Mouse (Mus musculus) lung, embryonic 14.5 days (tissue): Measurements from ENCODE around the gene Atg4a. TPM values are rescaled to one million over a fixed set of nuclear protein-coding genes. Genes with fewer than 3 reads are reported as not detected.

ENCODE experiments used
- ATAC-seq: fragments of 200-750 bp; cut with Nextera tagmentation; 2 replicates; pipeline ENCODE4 v1.8.0; 2017; ENCODE audit warnings: mild to moderate bottlenecking, moderate TSS enrichment, moderate library complexity; ENCODE audit not compliant: insufficient read depth
- DNase-seq: peaks from one replicate; pipeline ENCODE4 v3.0.0-alpha.2; 2015
- H3K27ac ChIP-seq: fragments of 300-500 bp; sonication (generic); 2 replicates; pipeline ENCODE4 v1.5.1; 2014; ENCODE audit warnings: low read depth, mild to moderate bottlenecking, moderate library complexity
- H3K27me3 ChIP-seq: fragments of 300-500 bp; sonication (generic); 2 replicates; pipeline ENCODE4 v1.6.1; 2014; ENCODE audit warnings: low read length, control low read depth; ENCODE audit not compliant: insufficient read depth
- H3K36me3 ChIP-seq: fragments of 300-500 bp; sonication (generic); 2 replicates; pipeline ENCODE4 v1.6.1; 2014; ENCODE audit warnings: control low read depth; ENCODE audit not compliant: insufficient read depth
- H3K4me1 ChIP-seq: fragments of 300-500 bp; sonication (generic); 2 replicates; pipeline ENCODE4 v1.6.1; 2014; ENCODE audit warnings: antibody characterized with exemption, control low read depth; ENCODE audit not compliant: insufficient read depth
- H3K4me2 ChIP-seq: fragments of 300-500 bp; sonication (generic); 2 replicates; pipeline ENCODE4 v1.6.1; 2014; ENCODE audit warnings: mild to moderate bottlenecking
- H3K4me3 ChIP-seq: fragments of 300-500 bp; sonication (generic); 2 replicates; pipeline ENCODE4 v1.5.1; 2014; ENCODE audit warnings: low read depth, low read length
- H3K9ac ChIP-seq: fragments of 300-500 bp; sonication (generic); 2 replicates; pipeline ENCODE4 v1.6.1; 2014
- H3K9me3 ChIP-seq: fragments of 300-500 bp; sonication (generic); 2 replicates; pipeline ENCODE4 v1.6.1; 2016; ENCODE audit warnings: low read depth, low read length, control low read depth
- CTCF ChIP-seq: IDR thresholded peaks from 2 replicates; pipeline ENCODE4 v1.5.1; 2016; ENCODE audit warnings: antibody characterized with exemption, low read depth
- WGBS: fragments of 180-500 bp; shearing (Covaris S2); extraction: QIAGEN DNeasy Blood & Tissue Kit; methylation state at CpG from one replicate; pipeline ENCODE4 v1.1.7; 2014; 5-methylcytosine and 5-hydroxymethylcytosine counted together
- polyA plus RNA-seq: library from polyadenylated mRNA; unstranded; fragments of >200 nt; fragmentation: Nextera tagmentation; extraction: Ambion mirVana; gene quantifications from 2 replicates; pipeline ENCODE4 v1.2.1, GENCODE M21; 2014

The Atg4a gene
- polyA plus RNA-seq, 1 experiment from 2014 or later: 18.2 TPM

- H3K9ac ChIP-seq: peak overlapping the region; percentile 36
- WGBS: 15% methylated on average over 5 of the region's 5 CpGs
- H3K27me3 ChIP-seq: no peaks in the 10 kb centered on the region
- peak overlapping the region; percentile 66 for H3K4me2 ChIP-seq
- peak overlapping the region; percentile 45 for H3K4me3 ChIP-seq
- no peak for DNase-seq
- ATAC-seq: no peak
- no peaks in the 10 kb centered on the region for H3K9me3 ChIP-seq
- no peaks in the 10 kb centered on the region for H3K36me3 ChIP-seq
- TF ChIP-seq CTCF: peak; percentile 4; the same call in 1 of the 2 replicates
- H3K27ac ChIP-seq: no peak overlapping the region
- no peaks in the 10 kb centered on the region for H3K4me1 ChIP-seq
These were observed 252 bp downstream of the Atg4a start for GRCm38 (mm10) chrX:140956959-140957358.

DNA sequence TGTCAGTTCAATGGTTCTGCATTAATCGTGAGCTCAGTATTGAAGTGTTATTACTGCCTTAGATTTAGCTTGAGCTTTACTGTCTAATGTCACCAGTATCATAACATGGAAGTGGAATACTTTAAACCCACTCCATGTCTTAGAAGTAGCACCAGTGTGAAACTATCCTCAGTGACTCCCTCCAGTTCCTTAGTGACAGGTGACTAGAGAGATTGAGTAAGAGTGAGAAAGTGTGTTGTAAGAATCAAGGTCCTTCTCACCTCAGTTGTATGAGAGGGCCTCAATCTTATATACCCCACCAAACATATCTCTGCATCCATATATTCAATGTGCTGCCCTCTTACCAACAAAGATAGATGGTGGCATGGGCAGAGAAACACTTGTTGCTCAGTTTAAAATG is 22.2 kb downstream of the Atg4a start:
- Histone ChIP-seq H3K9me3 (no peaks in the 10 kb centered on the region), H3K36me3 (no peaks in the 10 kb centered on the region), H3K27me3 (no peaks in the 10 kb centered on the region), H3K27ac (no peak overlapping the region), H3K9ac (no peak overlapping the region), H3K4me2 (no peak overlapping the region), H3K4me3 (no peak overlapping the region), H3K4me1 (no peaks in the 10 kb centered on the region)
- WGBS: 87% methylated on average over 1 of the region's 1 CpGs
- DNase-seq (no peak), ATAC-seq (no peak)
- TF ChIP-seq CTCF: no peak

- no peak for ATAC-seq
- no peak overlapping the region for H3K9ac ChIP-seq
- H3K4me1 ChIP-seq: no peaks in the 10 kb centered on the region
- H3K9me3 ChIP-seq: no peaks in the 10 kb centered on the region
- no peaks in the 10 kb centered on the region for H3K27me3 ChIP-seq
- H3K4me2 ChIP-seq: no peak overlapping the region
- H3K4me3 ChIP-seq: no peak overlapping the region
- H3K36me3 ChIP-seq: no peaks in the 10 kb centered on the region
- 75% methylated on average over 2 of the region's 2 CpGs for WGBS
- no peak for TF ChIP-seq CTCF
- peak; percentile 40 for DNase-seq
- no peak overlapping the region for H3K27ac ChIP-seq
These were observed 22.8 kb downstream of the Atg4a start for GRCm38 (mm10) chrX:140979546-140979945.

GRCm38 (mm10) chrX:140980163-140980562 is 23.5 kb downstream of the Atg4a start:
- Histone ChIP-seq H3K9me3 (no peaks in the 10 kb centered on the region), H3K4me2 (no peak overlapping the region), H3K27ac (no peak overlapping the region), H3K27me3 (no peaks in the 10 kb centered on the region), H3K4me1 (no peaks in the 10 kb centered on the region), H3K9ac (no peak overlapping the region), H3K4me3 (no peak overlapping the region), H3K36me3 (no peaks in the 10 kb centered on the region)
- no peak for TF ChIP-seq CTCF
- no peak for ATAC-seq
- WGBS: 67% methylated on average over 4 of the region's 4 CpGs
- DNase-seq: no peak

DNA sequence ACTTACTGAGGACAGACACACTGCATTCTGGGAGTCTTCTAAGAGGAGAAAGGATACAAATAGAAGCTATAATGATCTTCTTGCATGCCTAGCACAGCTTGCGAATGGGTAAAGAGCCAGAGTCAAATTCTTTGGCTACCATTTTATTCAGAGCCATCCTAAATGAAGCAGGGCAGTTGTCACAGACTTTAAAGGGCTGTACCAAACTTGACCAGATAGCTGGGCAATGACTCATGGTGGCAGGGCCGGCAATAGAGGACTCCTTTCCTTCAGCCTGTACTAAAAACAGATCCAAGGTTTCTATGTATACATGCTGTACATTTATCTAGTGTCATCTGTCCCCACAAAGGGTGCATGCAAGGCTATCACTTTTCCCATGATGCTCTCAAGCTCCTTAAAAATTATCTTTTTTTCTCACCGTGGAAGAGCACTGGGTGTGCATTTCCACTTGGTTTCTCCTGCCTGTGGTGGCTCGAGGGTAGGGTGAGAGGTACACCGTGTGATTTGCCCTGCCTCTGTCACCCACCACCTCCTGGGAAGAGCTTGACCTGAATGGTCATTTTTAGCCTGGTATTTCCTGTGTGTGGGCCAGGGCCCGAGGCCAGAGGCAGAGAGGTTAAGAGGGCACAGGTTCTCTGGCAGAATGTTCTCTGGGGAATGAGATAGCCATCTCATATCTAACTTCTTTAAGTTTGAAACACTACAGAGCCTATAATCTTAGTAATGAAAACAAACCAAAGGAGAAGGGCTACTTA is 26.7 kb downstream of the Atg4a start:
- Histone ChIP-seq H3K4me2 (no peak overlapping the region), H3K9me3 (no peaks in the 10 kb centered on the region), H3K27me3 (no peaks in the 10 kb centered on the region), H3K4me1 (no peaks in the 10 kb centered on the region), H3K4me3 (no peak overlapping the region), H3K36me3 (no peaks in the 10 kb centered on the region), H3K27ac (no peak overlapping the region), H3K9ac (no peak overlapping the region)
- DNase-seq (no peak), ATAC-seq (no peak)
- TF ChIP-seq CTCF: no peak
- 33% methylated on average over 6 of the region's 6 CpGs for WGBS

DNA sequence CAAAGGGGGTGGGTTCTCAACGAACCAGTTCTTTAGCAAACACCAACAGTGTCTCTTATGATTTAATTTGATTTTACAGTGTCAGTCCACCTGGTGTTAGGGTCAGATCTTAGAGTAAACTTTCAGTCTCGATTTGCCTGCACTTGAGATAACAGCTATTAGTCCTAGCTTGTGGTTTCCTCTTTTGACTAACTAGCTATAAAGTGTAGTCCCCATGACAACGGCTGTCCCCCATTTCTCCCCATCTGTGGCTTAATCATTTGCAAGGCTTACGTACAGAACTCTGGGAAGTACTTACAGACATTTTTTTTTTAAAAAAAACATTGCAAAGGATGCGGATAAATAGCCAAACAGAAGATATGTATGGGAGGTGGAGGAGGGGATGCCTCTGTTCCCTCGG is 28.1 kb downstream of the Atg4a start:
- ATAC-seq (no peak), DNase-seq (no peak)
- Histone ChIP-seq H3K9me3 (no peaks in the 10 kb centered on the region), H3K27ac (no peak overlapping the region), H3K4me1 (no peaks in the 10 kb centered on the region), H3K4me2 (no peak overlapping the region), H3K27me3 (no peaks in the 10 kb centered on the region), H3K4me3 (no peak overlapping the region), H3K36me3 (no peaks in the 10 kb centered on the region), H3K9ac (no peak overlapping the region)
- 42% methylated on average over 6 of the region's 6 CpGs for whole genome bisulfite sequencing
- no peak for TF ChIP-seq CTCF

- no peak for TF ChIP-seq CTCF
- 83% methylated on average over 2 of the region's 2 CpGs for WGBS
- no peak overlapping the region for H3K4me3 ChIP-seq
- ATAC-seq (no peak), DNase-seq (no peak)
- H3K9ac ChIP-seq: no peak overlapping the region
- H3K36me3 ChIP-seq: no peaks in the 10 kb centered on the region
- H3K4me2 ChIP-seq: no peak overlapping the region
- H3K27me3 ChIP-seq: no peaks in the 10 kb centered on the region
- H3K9me3 ChIP-seq: no peaks in the 10 kb centered on the region
- H3K4me1 ChIP-seq: no peaks in the 10 kb centered on the region
- no peak overlapping the region for H3K27ac ChIP-seq
These were observed 28.5 kb downstream of the Atg4a start for GRCm38 (mm10) chrX:140985256-140985655.
